Mouse (Mus musculus) gastrocnemius, postnatal 25 days (tissue): ENCODE measurements around the gene Mapk12. TPM values are rescaled to one million over a fixed set of nuclear protein-coding genes. Genes with fewer than 3 reads are reported as not detected.

Experiments used
- DNase-seq: peaks from one replicate; pipeline ENCODE4 v3.0.0; 2022
- long read RNA-seq, 2 experiments: library from polyadenylated mRNA; stranded (forward); transcript quantifications; one replicate each; pipeline ENCODE4 v2.0.0; 2021
- total RNA-seq, 2 experiments: library from RNA; stranded (reverse); gene quantifications; 1 replicate in 1 of 2; 2 replicates in 1 of 2; pipeline ENCODE4 v1.2.3; 2021

The Mapk12 gene
- 100 to 1,000 TPM; 140 to 157 TPM for total RNA-seq
- long read RNA-seq, experiment 1, transcript Mapk12-203 (11 exons, 1,928 nt): minor isoform, 26 of 198 reads
- long read RNA-seq, experiment 1, transcript Mapk12-201 (12 exons, 1,808 nt): major isoform, 69 of 198 reads
- long read RNA-seq, experiment 1, partial matches to known transcripts: 47 of 198 reads
- long read RNA-seq, experiment 1, other reads (novel, unspliced or antisense): 49 of 198 reads
- long read RNA-seq, experiment 2, transcript Mapk12-203 (11 exons, 1,928 nt): minor isoform, 26 of 193 reads
- long read RNA-seq, experiment 2, transcript Mapk12-201 (12 exons, 1,808 nt): major isoform, 74 of 193 reads
- long read RNA-seq, experiment 2, partial matches to known transcripts: 50 of 193 reads
- long read RNA-seq, experiment 2, other reads (novel, unspliced or antisense): 41 of 193 reads

- DNase-seq: peak; percentile 87
Measured at GRCm38 (mm10) chr15:89140659-89141252, at the start of gene Mapk12. Gene Mapk12, minus strand, starts transcription at chr15:89140703.

- DNase-seq: no peak
Measured at GRCm38 (mm10) chr15:89184937-89185227, 44.4 kb upstream of the Mapk12 start.

DNA sequence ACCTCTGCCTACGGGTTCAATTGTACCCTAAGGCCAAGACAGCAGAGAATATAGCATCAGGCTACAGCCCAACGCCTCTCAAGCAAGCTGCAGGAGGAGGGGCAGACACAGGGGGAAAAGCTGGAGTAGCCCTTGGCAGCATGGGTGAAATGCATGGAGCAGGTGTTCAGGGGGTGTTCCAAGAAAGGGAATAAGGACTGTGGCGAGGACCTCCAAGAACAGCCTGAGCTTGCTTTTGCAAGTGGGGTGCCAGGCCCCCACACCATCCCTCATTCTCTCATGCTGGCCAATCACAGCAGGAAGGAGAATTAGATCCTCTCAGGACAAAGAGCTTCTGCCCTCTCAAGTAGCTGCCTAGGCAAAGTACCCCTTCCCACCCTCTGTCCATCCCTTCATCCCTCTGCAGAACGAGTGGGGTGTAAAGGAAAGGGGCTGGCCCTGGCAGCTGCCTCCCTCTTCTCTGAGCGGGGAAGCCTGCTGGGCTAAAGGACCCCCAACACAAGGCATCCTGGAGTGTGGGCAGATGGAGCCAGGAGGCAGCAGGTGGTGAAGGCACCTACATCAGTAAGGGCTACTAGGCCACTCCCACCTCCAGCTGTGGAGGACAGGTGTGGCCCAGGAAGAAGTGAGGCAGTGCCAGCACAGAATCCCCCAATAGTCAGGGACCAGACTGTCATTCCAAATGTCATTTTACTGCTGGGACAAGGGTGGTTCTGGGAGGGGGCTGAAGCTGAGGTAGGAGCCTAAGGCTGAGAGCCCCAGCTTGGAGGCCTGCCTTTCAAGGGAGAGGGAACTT lies 43.8 kb upstream of the Mapk12 start:
- DNase-seq: no peak

GRCm38 (mm10) chr15:89182842-89183241 lies 42.3 kb upstream of the Mapk12 start:
- no peak for DNase-seq

- DNase-seq: no peak
Measured at GRCm38 (mm10) chr15:89182328-89182741, 41.8 kb upstream of the Mapk12 start.

DNA sequence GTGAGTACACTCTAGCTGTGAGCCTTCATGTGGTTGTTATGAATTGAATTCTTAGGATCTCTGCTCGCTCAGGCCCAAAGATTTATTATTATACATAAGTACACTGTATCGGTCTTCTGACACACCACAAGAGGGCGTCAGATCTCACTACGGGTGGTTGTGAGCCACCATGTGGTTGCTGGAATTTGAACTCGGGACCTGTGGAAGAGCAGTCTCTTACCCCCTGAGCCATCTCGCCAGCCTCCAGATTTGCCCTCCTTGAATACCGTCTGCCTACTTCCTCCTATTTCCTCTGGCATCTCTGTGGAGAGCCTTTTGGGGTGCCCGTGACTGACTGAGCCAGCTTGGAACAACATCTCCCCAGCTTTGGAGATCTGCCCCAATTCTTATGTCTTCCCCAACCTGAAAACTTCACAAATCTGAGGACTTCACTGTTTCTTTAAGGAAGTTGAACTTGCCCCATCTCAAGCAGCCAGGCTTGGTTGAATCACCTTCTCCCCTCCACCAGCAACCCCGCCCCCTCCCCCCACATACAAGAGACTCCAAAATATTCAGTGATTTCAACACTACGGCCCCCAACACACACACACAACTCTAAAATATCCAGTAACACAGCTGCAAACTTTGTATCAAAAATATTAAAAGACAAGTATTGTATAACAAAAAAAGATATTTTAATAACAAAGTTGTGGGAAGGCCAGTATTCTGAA lies 41.2 kb upstream of the Mapk12 start:
- no peak for DNase-seq

- peak; percentile 86 for DNase-seq
Measured at GRCm38 (mm10) chr15:89180571-89181229, 40.2 kb upstream of the Mapk12 start, which contains the start of gene Plxnb2. Gene Plxnb2, minus strand, starts transcription at chr15:89180788.

- no peak for DNase-seq
Measured at GRCm38 (mm10) chr15:89180081-89180541, 39.6 kb upstream of the Mapk12 start.

- DNase-seq: no peak
Measured at GRCm38 (mm10) chr15:89179630-89179964, 39.1 kb upstream of the Mapk12 start.

DNA sequence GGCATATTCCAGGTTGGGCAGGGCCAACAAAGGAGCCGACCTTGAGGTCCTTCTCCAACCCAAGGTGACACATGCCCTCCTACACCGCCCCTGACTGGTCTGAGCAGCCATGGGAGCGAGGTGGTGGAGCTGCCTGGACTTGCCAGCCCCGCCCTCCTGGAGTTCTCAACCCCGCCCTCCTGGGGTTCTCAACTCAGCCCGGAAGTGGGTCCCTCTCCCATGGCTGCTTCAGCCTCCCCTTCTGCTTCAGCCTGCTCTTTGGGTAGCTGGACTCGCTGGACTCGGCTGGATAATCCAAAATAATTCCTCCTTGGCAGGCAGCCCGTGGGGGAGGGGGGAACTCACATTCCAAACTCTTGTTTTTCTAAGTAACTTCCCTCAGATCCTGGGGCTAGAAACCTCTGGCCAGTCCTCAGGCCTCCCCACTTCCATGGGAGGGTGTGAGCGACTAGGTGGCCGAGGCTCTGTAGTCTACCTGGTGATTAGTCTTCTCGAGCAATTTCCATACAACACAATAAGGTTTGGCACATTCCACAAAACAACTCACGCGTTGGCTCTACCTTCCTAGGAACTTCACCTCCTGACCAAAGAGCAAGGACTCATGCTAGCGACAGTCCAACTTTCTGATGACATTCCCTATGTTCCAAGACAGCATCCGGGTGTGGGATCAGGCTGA lies 38.6 kb upstream of the Mapk12 start:
- DNase-seq: peak; percentile 68

DNA sequence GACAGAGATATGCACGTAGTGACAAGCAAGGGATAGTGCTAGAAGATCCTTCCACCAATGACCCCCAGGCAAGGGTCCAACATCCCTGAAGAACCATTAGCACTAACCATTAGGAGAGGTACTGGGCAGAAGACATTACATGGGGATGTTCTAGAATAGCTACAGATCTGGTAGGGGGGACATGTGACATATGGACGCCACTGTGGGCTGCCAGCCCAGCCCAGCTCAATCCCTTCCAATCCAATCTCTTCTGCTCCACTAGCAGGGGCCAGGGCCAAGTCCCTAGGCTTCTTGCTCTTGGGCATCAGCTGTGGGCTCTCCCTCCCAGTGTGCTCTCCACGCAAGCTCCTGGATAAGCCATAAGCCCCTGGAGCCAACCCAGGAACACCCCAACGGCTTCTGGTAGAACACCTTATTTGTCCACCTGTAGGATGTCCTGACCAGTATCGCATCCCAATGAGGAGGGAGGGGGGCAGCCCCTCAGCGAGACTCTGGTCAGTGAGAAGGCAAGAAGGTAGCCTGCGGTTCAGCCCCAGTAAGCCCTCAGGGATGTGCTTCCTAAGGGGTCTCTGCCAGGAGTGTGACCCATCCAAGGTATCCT lies 37.9 kb upstream of the Mapk12 start:
- DNase-seq: no peak

GRCm38 (mm10) chr15:89177576-89178259 lies 37.2 kb upstream of the Mapk12 start:
- DNase-seq: no peak

- DNase-seq: peak; percentile 65
Measured at GRCm38 (mm10) chr15:89177121-89177520, 36.6 kb upstream of the Mapk12 start.

DNA sequence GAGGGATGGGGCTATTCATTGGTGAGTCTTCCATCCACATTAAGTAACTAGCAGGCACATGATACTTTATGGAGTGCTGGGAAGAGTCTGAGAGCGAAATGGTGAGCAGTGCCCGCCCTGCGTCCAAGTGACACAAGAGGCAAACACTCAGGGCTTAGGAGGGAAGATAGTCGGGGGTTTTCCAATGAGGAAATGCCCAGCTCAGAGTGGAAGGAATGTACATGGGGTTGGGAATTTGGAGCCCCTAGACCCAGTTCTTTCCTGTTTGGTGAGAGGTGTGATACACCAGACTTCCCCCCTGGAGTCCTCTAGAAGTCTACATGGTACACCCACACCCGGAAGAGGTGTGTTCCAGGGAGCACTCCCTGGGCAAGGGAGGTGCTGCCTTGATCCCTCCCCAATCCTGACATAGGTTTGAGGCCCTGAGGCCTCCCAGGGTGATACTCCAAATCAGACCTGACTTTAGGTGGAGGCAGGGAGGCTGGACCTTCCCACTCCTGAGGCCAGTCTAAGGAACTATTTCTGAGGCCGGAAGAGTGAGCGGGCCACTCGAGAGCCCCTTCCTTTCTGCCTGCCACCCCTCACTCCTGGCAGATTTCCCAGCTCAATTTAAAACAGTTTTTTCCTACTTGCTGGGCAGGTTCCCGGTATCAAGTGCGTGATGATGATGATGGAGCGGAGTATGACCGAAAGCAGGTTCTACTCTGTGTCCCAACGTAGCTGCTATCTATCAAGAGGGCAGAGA lies 35.1 kb upstream of the Mapk12 start:
- no peak for DNase-seq

DNA sequence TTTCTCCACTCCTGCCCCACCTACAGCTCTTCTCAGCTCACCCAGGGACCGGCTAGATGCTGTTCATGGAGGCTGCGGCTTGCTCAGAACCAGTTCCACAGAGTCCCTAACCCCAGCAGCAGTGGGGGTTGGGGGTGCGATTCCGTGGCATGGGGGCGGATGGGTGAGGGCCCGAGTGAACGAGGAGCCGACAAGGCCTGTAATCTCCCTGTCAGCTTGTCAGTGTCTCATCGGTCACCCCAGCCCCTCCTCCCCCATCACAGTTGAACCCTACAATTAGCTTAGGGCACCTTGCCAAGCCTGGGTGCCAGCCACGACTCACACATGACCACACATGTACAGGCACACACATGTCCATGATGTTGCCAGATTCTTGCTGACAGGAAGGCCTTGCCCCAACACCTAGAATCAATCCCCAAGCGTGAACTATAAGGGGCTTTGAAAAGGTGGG lies 34.4 kb upstream of the Mapk12 start:
- DNase-seq: no peak

DNA sequence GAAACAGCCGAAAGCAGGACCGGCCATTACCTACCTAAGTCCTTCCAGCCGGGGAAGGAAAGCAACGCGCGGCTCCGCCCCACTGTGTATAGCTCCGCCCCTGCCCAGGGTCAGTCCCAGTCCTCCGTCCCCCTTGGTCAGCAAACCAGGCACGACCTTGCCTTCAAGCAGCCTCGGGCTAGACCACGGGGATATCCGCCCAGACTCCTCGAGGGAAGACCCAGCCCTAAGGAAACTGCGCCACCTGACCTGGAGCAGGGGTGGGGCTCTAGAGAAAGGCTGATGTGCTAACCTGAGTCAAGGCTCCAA lies 33.4 kb upstream of the Mapk12 start:
- DNase-seq: peak; percentile 60

GRCm38 (mm10) chr15:89173024-89173905 lies 32.8 kb upstream of the Mapk12 start:
- no peak for DNase-seq

DNA sequence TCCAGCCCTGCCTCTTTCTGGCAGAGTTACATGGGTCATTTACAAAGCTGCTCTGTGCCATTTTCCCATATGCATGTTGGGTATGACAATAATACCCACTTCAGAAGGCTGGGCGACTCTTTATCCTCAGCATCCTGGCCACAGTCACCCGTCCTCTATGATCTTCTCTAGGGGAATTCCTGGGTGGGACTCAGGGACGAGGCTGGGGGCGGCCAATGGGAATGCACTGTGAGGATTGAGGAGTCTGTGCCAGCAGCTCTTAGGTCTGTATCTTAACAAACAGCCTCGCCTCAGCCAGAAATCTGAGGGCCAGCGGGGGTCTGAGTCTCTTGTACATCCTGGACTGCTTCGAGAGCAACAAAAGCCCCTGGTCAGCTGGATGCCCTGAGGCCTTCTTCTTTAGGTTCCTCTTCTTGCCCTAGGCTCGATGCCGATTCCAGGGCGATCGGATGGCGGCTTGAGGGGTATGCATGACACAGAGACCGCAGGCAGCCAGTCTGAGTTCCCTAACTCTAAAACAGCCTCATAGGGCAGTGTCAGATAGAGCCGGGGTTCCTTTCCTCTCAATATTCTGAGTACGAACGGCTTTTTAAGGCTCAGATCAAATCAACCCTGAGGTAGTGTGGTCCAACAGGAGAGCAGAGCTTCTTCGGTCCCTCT lies 31.9 kb upstream of the Mapk12 start:
- DNase-seq: no peak
